Mouse (Mus musculus) heart, postnatal 0 days (tissue): Measurements from ENCODE around the gene Tasp1. TPM values are rescaled to one million over a fixed set of nuclear protein-coding genes. Genes with fewer than 3 reads are reported as not detected.

ENCODE experiments used
- ATAC-seq: fragments of 200-750 bp; cut with Nextera tagmentation; 2 replicates; pipeline ENCODE4 v1.8.0; 2017; ENCODE audit warnings: low read depth, moderate number of reproducible peaks, moderate library complexity; ENCODE audit not compliant: insufficient read depth
- DNase-seq: peaks from one replicate; pipeline ENCODE4 v3.0.0-alpha.2; 2016; ENCODE audit warnings: low spot score
- H3K27ac ChIP-seq: fragments of 300-500 bp; sonication (generic); 2 replicates; pipeline ENCODE4 v1.5.1; 2014; ENCODE audit warnings: low read depth, mild to moderate bottlenecking
- H3K27me3 ChIP-seq: fragments of 300-500 bp; sonication (generic); 2 replicates; pipeline ENCODE4 v1.6.1; 2014; ENCODE audit warnings: low read length, mixed read lengths; ENCODE audit not compliant: control insufficient read depth, insufficient read depth
- H3K36me3 ChIP-seq: fragments of 300-500 bp; sonication (generic); replicated peaks from 2 replicates; pipeline ENCODE4 v1.6.1; 2014; ENCODE audit warnings: low read length, mixed read lengths; ENCODE audit not compliant: control insufficient read depth, insufficient read depth
- H3K4me1 ChIP-seq: fragments of 300-500 bp; sonication (generic); 2 replicates; pipeline ENCODE4 v1.6.1; 2014; ENCODE audit warnings: antibody characterized with exemption; ENCODE audit not compliant: control insufficient read depth, insufficient read depth
- H3K4me2 ChIP-seq: fragments of 300-500 bp; sonication (generic); 2 replicates; pipeline ENCODE4 v1.6.1; 2014; ENCODE audit warnings: low read depth, mild to moderate bottlenecking, low read length, moderate library complexity
- H3K4me3 ChIP-seq: fragments of 300-500 bp; sonication (generic); 2 replicates; pipeline ENCODE4 v1.5.1; 2014; ENCODE audit warnings: low read depth, low read length
- H3K9ac ChIP-seq: fragments of 300-500 bp; sonication (generic); replicated peaks from 2 replicates; pipeline ENCODE4 v1.6.1; 2014; ENCODE audit warnings: low read depth, low read length, mixed read lengths
- H3K9me3 ChIP-seq: fragments of 300-500 bp; sonication (generic); replicated peaks from 2 replicates; pipeline ENCODE4 v1.6.1; 2016; ENCODE audit warnings: low read length; ENCODE audit not compliant: control insufficient read depth
- CTCF ChIP-seq: IDR thresholded peaks from 2 replicates; pipeline ENCODE4 v1.5.1; 2016; ENCODE audit warnings: antibody characterized with exemption, control low read depth, low read depth
- EP300 ChIP-seq: IDR thresholded peaks from 2 replicates; pipeline ENCODE4 v1.6.1; 2016; ENCODE audit warnings: antibody characterized with exemption, low read depth
- WGBS: fragments of 180-500 bp; shearing (Covaris S2); extraction: QIAGEN DNeasy Blood & Tissue Kit; methylation state at CpG from one replicate; pipeline ENCODE4 v1.1.7; 2014; 5-methylcytosine and 5-hydroxymethylcytosine counted together
- polyA plus RNA-seq: library from polyadenylated mRNA; unstranded; fragments of >200 nt; fragmentation: Nextera tagmentation; extraction: Ambion mirVana; gene quantifications from 2 replicates; pipeline ENCODE4 v1.2.1, GENCODE M21; 2015
- total RNA-seq: library from RNA; depleted of rRNA; stranded (reverse); fragments of >200 nt; gene quantifications from 2 replicates; pipeline ENCODE4 v1.2.3, GENCODE M21; 2014; ENCODE audit warnings: low replicate concordance

Tasp1 gene
- total and polyA plus RNA-seq, 2 experiments from 2014 or later, result 1.2 to 9.6 TPM

- ATAC-seq (no peak; the same call in 1 of the 2 replicates), DNase-seq (peak; percentile 29)
- Histone ChIP-seq H3K4me1 (no peaks in the 10 kb centered on the region), H3K4me2 (no peak overlapping the region), H3K4me3 (no peak overlapping the region), H3K9me3 (no peaks in the 10 kb centered on the region), H3K9ac (no peak overlapping the region), H3K27me3 (no peaks in the 10 kb centered on the region), H3K36me3 (no peaks in the 10 kb centered on the region), H3K27ac (no peak overlapping the region)
- TF ChIP-seq CTCF (no peak), EP300 (no peak)
- 59% methylated on average over 2 of the region's 2 CpGs for WGBS
Measured at GRCm38 (mm10) chr2:139919757-139920156, 146.8 kb downstream of the Tasp1 start.

GRCm38 (mm10) chr2:139906441-139907157 is 160.0 kb downstream of the Tasp1 start:
- TF ChIP-seq CTCF, result no peak
- TF ChIP-seq EP300, result no peak
- H3K27me3 ChIP-seq, result no peaks in the 10 kb centered on the region
- DNase-seq (no peak), ATAC-seq (no peak)
- H3K4me2 ChIP-seq, result no peak overlapping the region
- no peak overlapping the region for H3K9ac ChIP-seq
- 78% methylated on average over 9 of the region's 9 CpGs for WGBS
- 0 out of 2 replicates have a peak, but pooled peaks cover 2% of the 10 kb centered on the region for H3K36me3 ChIP-seq
- H3K4me3 ChIP-seq, result no peak overlapping the region
- H3K27ac ChIP-seq, result no peak overlapping the region
- no peaks in the 10 kb centered on the region for H3K9me3 ChIP-seq
- no peaks in the 10 kb centered on the region for H3K4me1 ChIP-seq

GRCm38 (mm10) chr2:139891405-139892089 is 175.1 kb downstream of the Tasp1 start:
- DNase-seq (peak; percentile 5), ATAC-seq (no peak)
- no peak overlapping the region for H3K4me2 ChIP-seq
- H3K27ac ChIP-seq, result no peak overlapping the region
- no peaks in the 10 kb centered on the region for H3K27me3 ChIP-seq
- no peak overlapping the region for H3K4me3 ChIP-seq
- TF ChIP-seq CTCF, result no peak
- no peak for TF ChIP-seq EP300
- no peak overlapping the region for H3K9ac ChIP-seq
- H3K36me3 ChIP-seq, result no peaks in the 10 kb centered on the region
- H3K9me3 ChIP-seq, result no peaks in the 10 kb centered on the region
- H3K4me1 ChIP-seq, result no peaks in the 10 kb centered on the region

GRCm38 (mm10) chr2:139884264-139884637 is 182.4 kb downstream of the Tasp1 start:
- no peak overlapping the region for H3K4me2 ChIP-seq

GRCm38 (mm10) chr2:139883581-139884263 is 182.9 kb downstream of the Tasp1 start:
- Histone ChIP-seq H3K4me3 (no peak overlapping the region), H3K9ac (no peak overlapping the region), H3K36me3 (0 out of 2 replicates have a peak, but pooled peaks cover 2% of the 10 kb centered on the region), H3K27me3 (no peaks in the 10 kb centered on the region), H3K9me3 (no peaks in the 10 kb centered on the region), H3K27ac (no peak overlapping the region), H3K4me2 (no peak overlapping the region), H3K4me1 (no peaks in the 10 kb centered on the region)
- DNase-seq (no peak), ATAC-seq (no peak)
- WGBS, result 83% methylated on average over 7 of the region's 7 CpGs
- no peak for TF ChIP-seq EP300
- TF ChIP-seq CTCF, result no peak

More at GRCm38 (mm10) chr2:139884264-139884637, 182.4 kb downstream of the Tasp1 start:
- no peaks in the 10 kb centered on the region for H3K4me1 ChIP-seq
- no peak overlapping the region for H3K27ac ChIP-seq
- TF ChIP-seq CTCF, result no peak
- no peak for TF ChIP-seq EP300
- ATAC-seq, result no peak
- H3K36me3 ChIP-seq, result 0 out of 2 replicates have a peak, but pooled peaks cover 2% of the 10 kb centered on the region
- no peak overlapping the region for H3K9ac ChIP-seq
- H3K9me3 ChIP-seq, result no peaks in the 10 kb centered on the region
- H3K4me3 ChIP-seq, result no peak overlapping the region
- H3K27me3 ChIP-seq, result no peaks in the 10 kb centered on the region
- 89% methylated on average over 4 of the region's 4 CpGs for WGBS
- no peak for DNase-seq
